Mouse (Mus musculus) large intestine, adult 2 months (tissue): Measurements from ENCODE around the gene Prdx6b. TPM values are rescaled to one million over a fixed set of nuclear protein-coding genes. Genes with fewer than 3 reads are reported as not detected.
A peak's percentile ranks its signal among the peaks of the same experiment; 100 is the strongest.

ENCODE experiments used
- DNase-seq: peaks from one replicate; pipeline ENCODE4 v3.0.0-alpha.2; 2012; ENCODE audit warnings: low read depth, low spot score
- WGBS: fragments of 180-500 bp; shearing (Covaris S2); methylation state at CpG from one replicate; pipeline ENCODE4 v1.1.7; 2018; 5-methylcytosine and 5-hydroxymethylcytosine counted together
- polyA plus RNA-seq: library from polyadenylated mRNA; depleted of rRNA; stranded (reverse); fragments of >200 nt; gene quantifications from 2 replicates; pipeline ENCODE4 v1.2.3, GENCODE M21; 2012; rRNA removed

Gene Prdx6b
- not detected in 2 replicates for polyA plus RNA-seq

- DNase-seq, result no peak
- WGBS, result 78% methylated on average over 8 of the region's 8 CpGs
Measured at GRCm38 (mm10) chr2:80292172-80292571, at the start of gene Prdx6b. TSS of gene Prdx6b (plus strand) at chr2:80292472.

- 82% methylated on average over 3 of the region's 3 CpGs for WGBS
- no peak for DNase-seq
Measured at GRCm38 (mm10) chr2:80247466-80247865, 44.8 kb upstream of the Prdx6b start.

GRCm38 (mm10) chr2:80247868-80248267, 44.4 kb upstream of the Prdx6b start:
- DNase-seq, result no peak

- WGBS, result 74% methylated on average over 3 of the region's 3 CpGs
- DNase-seq, result no peak
Measured at GRCm38 (mm10) chr2:80259888-80260672, 32.2 kb upstream of the Prdx6b start.

- peak; percentile 19 for DNase-seq
Measured at GRCm38 (mm10) chr2:80266894-80267293, 25.4 kb upstream of the Prdx6b start.

GRCm38 (mm10) chr2:80268053-80268452, 24.2 kb upstream of the Prdx6b start:
- 60% methylated on average over 4 of the region's 4 CpGs for WGBS
- no peak for DNase-seq

More at GRCm38 (mm10) chr2:80266894-80267293, 25.4 kb upstream of the Prdx6b start:
- 13% methylated on average over 11 of the region's 11 CpGs for WGBS

GRCm38 (mm10) chr2:80271431-80271830, 20.8 kb upstream of the Prdx6b start:
- 75% methylated on average over 1 of the region's 1 CpGs for WGBS
- DNase-seq, result no peak

GRCm38 (mm10) chr2:80273038-80273437, 19.2 kb upstream of the Prdx6b start:
- WGBS, result 83% methylated on average over 3 of the region's 3 CpGs

GRCm38 (mm10) chr2:80273763-80274162, 18.5 kb upstream of the Prdx6b start:
- 50% methylated on average over 4 of the region's 4 CpGs for WGBS
- DNase-seq, result no peak

More at GRCm38 (mm10) chr2:80273038-80273437, 19.2 kb upstream of the Prdx6b start:
- DNase-seq, result no peak

GRCm38 (mm10) chr2:80275136-80275535, 17.1 kb upstream of the Prdx6b start:
- 38% methylated on average over 2 of the region's 2 CpGs for WGBS
- peak; percentile 21 for DNase-seq

GRCm38 (mm10) chr2:80282214-80282613, 10.1 kb upstream of the Prdx6b start:
- 57% methylated on average over 2 of the region's 2 CpGs for WGBS
- DNase-seq, result no peak

GRCm38 (mm10) chr2:80286397-80286796, 5.9 kb upstream of the Prdx6b start:
- DNase-seq, result no peak
- 91% methylated on average over 4 of the region's 4 CpGs for WGBS

- no peak for DNase-seq
- WGBS, result 50% methylated on average over 3 of the region's 3 CpGs
Measured at GRCm38 (mm10) chr2:80298334-80298733, 6.1 kb downstream of the Prdx6b start.

GRCm38 (mm10) chr2:80300806-80301205, 8.5 kb downstream of the Prdx6b start:
- 28% methylated on average over 4 of the region's 4 CpGs for WGBS
- no peak for DNase-seq

- 73% methylated on average over 2 of the region's 2 CpGs for WGBS
Measured at GRCm38 (mm10) chr2:80303957-80304356, 11.7 kb downstream of the Prdx6b start.

GRCm38 (mm10) chr2:80307701-80308100, 15.4 kb downstream of the Prdx6b start:
- no peak for DNase-seq
- 94% methylated on average over 3 of the region's 3 CpGs for WGBS

More at GRCm38 (mm10) chr2:80303957-80304356, 11.7 kb downstream of the Prdx6b start:
- no peak for DNase-seq

GRCm38 (mm10) chr2:80309775-80310174, 17.5 kb downstream of the Prdx6b start:
- no peak for DNase-seq
- WGBS, result 75% methylated on average over 4 of the region's 4 CpGs

- WGBS, result 21% methylated on average over 4 of the region's 4 CpGs
- peak; percentile 56 for DNase-seq
Measured at GRCm38 (mm10) chr2:80310772-80311171, 18.5 kb downstream of the Prdx6b start.

- no peak for DNase-seq
- 33% methylated on average over 4 of the region's 4 CpGs for WGBS
Measured at GRCm38 (mm10) chr2:80311350-80311749, 19.1 kb downstream of the Prdx6b start.

- WGBS, result 13% methylated on average over 1 of the region's 1 CpGs
- no peak for DNase-seq
Measured at GRCm38 (mm10) chr2:80314201-80314600, 21.9 kb downstream of the Prdx6b start.

- peak; percentile 52 for DNase-seq
- WGBS, result 3% methylated on average over 7 of the region's 7 CpGs
Measured at GRCm38 (mm10) chr2:80314854-80315241, 22.6 kb downstream of the Prdx6b start.
